Mouse (Mus musculus): ENCODE results near the gene Rad9b.

The Rad9b gene

GRCm38 (mm10) chr5:122287026-122287425, 67.0 kb downstream of the Rad9b start:
- in situ Hi-C loops (cut with MboI; ENCODE audit: unreplicated experiment in 2 of 2): no loop called here

GRCm38 (mm10) chr5:122286191-122286590, 67.8 kb downstream of the Rad9b start:
- in situ Hi-C loops (cut with MboI; ENCODE audit: unreplicated experiment in 2 of 2): no loop called here

GRCm38 (mm10) chr5:122285767-122286150, 68.3 kb downstream of the Rad9b start:
- in situ Hi-C loops (cut with MboI; ENCODE audit: unreplicated experiment in 2 of 2): no loop called here

- in situ Hi-C loops (cut with MboI; ENCODE audit: unreplicated experiment in 2 of 2): no loop called here
Observed at GRCm38 (mm10) chr5:122285029-122285766, 68.8 kb downstream of the Rad9b start.

GRCm38 (mm10) chr5:122284183-122285028, 69.6 kb downstream of the Rad9b start, which contains the start of gene Pptc7:
TSS of gene Pptc7 (plus strand) at chr5:122284365.
- in situ Hi-C loops (cut with MboI; ENCODE audit: unreplicated experiment in 2 of 2): loop anchor here in 1 of 2 experiments (5.0 kb wide), 1 partner anchor 33 kb away; no protein-coding TSS in a partner anchor

GRCm38 (mm10) chr5:122283828-122284182, 70.2 kb downstream of the Rad9b start:
- in situ Hi-C loops (cut with MboI; ENCODE audit: unreplicated experiment in 2 of 2): loop anchor here in 1 of 2 experiments (5.0 kb wide), 1 partner anchor 33 kb away; no protein-coding TSS in a partner anchor

- in situ Hi-C loops (cut with MboI; ENCODE audit: unreplicated experiment in 2 of 2): loop anchor here in 1 of 2 experiments (5.0 kb wide), 1 partner anchor 36 kb away; no protein-coding TSS in a partner anchor
Observed at GRCm38 (mm10) chr5:122280827-122281462, 73.1 kb downstream of the Rad9b start.

GRCm38 (mm10) chr5:122280422-122280826, 73.6 kb downstream of the Rad9b start:
- in situ Hi-C loops (cut with MboI; ENCODE audit: unreplicated experiment in 2 of 2): loop anchor here in 1 of 2 experiments (5.0 kb wide), 1 partner anchor 37 kb away; no protein-coding TSS in a partner anchor

- in situ Hi-C loops (cut with MboI; ENCODE audit: unreplicated experiment in 2 of 2): loop anchor here (5.0 to 10.0 kb wide), 2 partner anchors 37 to 65 kb away; no protein-coding TSS in a partner anchor
Observed at GRCm38 (mm10) chr5:122279799-122280421, 74.1 kb downstream of the Rad9b start.

GRCm38 (mm10) chr5:122278946-122279345, 75.1 kb downstream of the Rad9b start:
- in situ Hi-C loops (cut with MboI; ENCODE audit: unreplicated experiment in 2 of 2): loop anchor here in 1 of 2 experiments (10.0 kb wide), 1 partner anchor 66 kb away; no protein-coding TSS in a partner anchor

GRCm38 (mm10) chr5:122274785-122275184, 79.2 kb downstream of the Rad9b start:
- in situ Hi-C loops (cut with MboI; ENCODE audit: unreplicated experiment in 2 of 2): loop anchor here in 1 of 2 experiments (10.0 kb wide), 1 partner anchor 70 kb away; no protein-coding TSS in a partner anchor

Measured in v-Abl transformed pro-B cells (cell line).